In the genomic region with DNA sequence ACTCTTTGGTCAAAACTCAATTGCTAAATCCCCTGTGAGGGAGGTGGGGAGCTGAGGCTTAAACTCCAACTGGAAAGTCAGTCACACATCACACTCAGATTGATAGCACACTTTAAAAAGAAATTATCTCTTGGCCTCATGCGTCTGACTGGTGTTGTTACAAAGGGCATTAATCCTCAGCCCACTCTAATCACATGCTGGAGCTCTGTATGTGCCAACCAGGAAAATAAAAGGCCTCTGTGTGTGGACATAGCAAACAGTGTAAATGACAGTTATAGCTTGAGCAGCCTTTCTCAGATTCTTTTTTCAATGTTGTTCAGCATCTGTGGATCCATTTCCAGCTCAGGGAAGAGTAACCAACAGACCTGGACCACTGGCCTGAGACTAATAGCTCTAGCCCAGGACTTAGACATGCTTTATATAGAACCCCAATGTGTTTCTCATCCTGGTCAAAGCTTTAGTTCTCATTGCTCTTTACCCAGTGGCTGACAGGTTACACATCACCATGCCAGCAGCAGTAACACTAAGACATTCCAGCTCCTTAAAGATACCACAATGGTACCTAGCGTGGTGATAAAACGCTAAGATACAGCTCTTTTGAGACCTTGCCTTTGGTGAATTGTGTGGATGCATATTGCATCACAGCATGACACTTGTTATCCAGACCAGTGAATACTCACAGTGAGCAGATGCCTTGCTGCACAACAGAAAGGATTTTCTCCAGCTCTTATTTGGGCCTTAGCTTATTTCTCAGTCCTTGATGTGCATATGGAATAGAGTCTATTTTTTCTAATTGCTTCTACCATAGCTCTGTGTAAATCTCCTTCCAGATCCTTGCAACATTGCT, we compare ENCODE assay signal across 23 mouse cellular contexts.
A peak's percentile ranks its signal among the peaks of the same experiment; 100 is the strongest.
DNase-seq lines count a peak whose midpoint lies in the region; ATAC-seq lines count a peak whose summit lies in the region.
"Had no signal": no experiment of that assay in that cellular context is flagged by ENCODE, and none has a peak within 500 bp of the region (broad histone marks: within the 10 kb centered on the region; RNA-seq: fewer than 3 reads in every experiment).

No protein-coding gene starts in this region.

- H3K27ac ChIP-seq in midbrain, embryonic 11.5 days (ENCODE audit: low read depth, low read length) = no peak overlapping the region
- no peak overlapping the region for H3K27ac ChIP-seq in midbrain, embryonic 16.5 days (ENCODE audit: low read length)
- H3K27ac ChIP-seq in forebrain, embryonic 15.5 days (replicated peaks) = no peak overlapping the region
- H3K27ac ChIP-seq in forebrain, embryonic 13.5 days = no peak overlapping the region
- H3K27ac ChIP-seq: embryonic facial prominence, embryonic 15.5 days; heart, embryonic 10.5 days; limb, embryonic 12.5 days; macrophage; neural tube, embryonic 12.5 days had no signal

- H3K4me2 ChIP-seq in midbrain, embryonic 11.5 days = no peak overlapping the region
- H3K4me2 ChIP-seq in midbrain, embryonic 16.5 days (ENCODE audit: low read length) = no peak overlapping the region
- H3K4me2 ChIP-seq in forebrain, embryonic 15.5 days (replicated peaks) = no peak overlapping the region
- H3K4me2 ChIP-seq in forebrain, embryonic 13.5 days = no peak overlapping the region
- H3K4me2 ChIP-seq: embryonic facial prominence, embryonic 15.5 days; limb, embryonic 12.5 days; liver, embryonic 11.5 days; neural tube, embryonic 12.5 days had no signal

- ATAC-seq in midbrain, embryonic 11.5 days (ENCODE audit: low FRiP score) = no peak
- no peak for ATAC-seq in midbrain, embryonic 16.5 days
- ATAC-seq in forebrain, embryonic 15.5 days (replicated peaks) = no peak
- ATAC-seq in CD4-positive, CD25-positive, alpha-beta regulatory T cell, adult 4 months = no peak
- no peak for ATAC-seq in forebrain, embryonic 13.5 days
- ATAC-seq: forebrain, embryonic 16.5 days; inflammation-experienced regulatory T-cells, adult 6 months; liver, postnatal 0 days; lung, postnatal 0 days had no signal

- no peak overlapping the region for H3K4me3 ChIP-seq in midbrain, embryonic 11.5 days (ENCODE audit: low read depth, low read length)
- H3K4me3 ChIP-seq in midbrain, embryonic 16.5 days (ENCODE audit: low read depth, low read length) = no peak overlapping the region
- no peak overlapping the region for H3K4me3 ChIP-seq in forebrain, embryonic 15.5 days
- H3K4me3 ChIP-seq in forebrain, embryonic 13.5 days = no peak overlapping the region
- H3K4me3 ChIP-seq: embryonic facial prominence, embryonic 15.5 days; heart, embryonic 10.5 days; limb, embryonic 12.5 days; neural tube, embryonic 12.5 days had no signal

- no peaks in the 10 kb centered on the region for H3K27me3 ChIP-seq in midbrain, embryonic 11.5 days (ENCODE audit: control insufficient read depth, insufficient read depth, low read length)
- no peaks in the 10 kb centered on the region for H3K27me3 ChIP-seq in midbrain, embryonic 16.5 days (ENCODE audit: control insufficient read depth, insufficient read depth, low read depth, low read length)
- no peaks in the 10 kb centered on the region for H3K27me3 ChIP-seq in forebrain, embryonic 15.5 days
- no peaks in the 10 kb centered on the region for H3K27me3 ChIP-seq in forebrain, embryonic 13.5 days
- H3K27me3 ChIP-seq: embryonic facial prominence, embryonic 15.5 days; limb, embryonic 12.5 days; neural tube, embryonic 12.5 days had no signal

- 36% methylated on average over 3 of the region's 3 CpGs for WGBS in midbrain, embryonic 11.5 days
- WGBS in midbrain, embryonic 16.5 days = 26% methylated on average over 3 of the region's 3 CpGs
- 45% methylated on average over 3 of the region's 3 CpGs for WGBS in forebrain, embryonic 15.5 days
- WGBS in forebrain, embryonic 13.5 days = 34% methylated on average over 3 of the region's 3 CpGs

- no peak overlapping the region for H3K9ac ChIP-seq in midbrain, embryonic 11.5 days (ENCODE audit: low read length)
- no peak overlapping the region for H3K9ac ChIP-seq in midbrain, embryonic 16.5 days (ENCODE audit: low read depth, low read length)
- no peak overlapping the region for H3K9ac ChIP-seq in forebrain, embryonic 15.5 days (replicated peaks)
- H3K9ac ChIP-seq in forebrain, embryonic 13.5 days = no peak overlapping the region
- H3K9ac ChIP-seq: embryonic facial prominence, embryonic 15.5 days; limb, embryonic 12.5 days; liver, postnatal 0 days; neural tube, embryonic 12.5 days had no signal

- DNase-seq in midbrain, embryonic 11.5 days (ENCODE audit: low spot score, missing footprints) = peak; percentile 85
- DNase-seq in cerebellum, adult 11-12 months = peak; percentile 46
- DNase-seq in cerebellum, adult 9-10 months = peak; percentile 69
- DNase-seq: adrenal gland, postnatal 10 days; gastrocnemius, postnatal 10 days; heart, postnatal 4 days; kidney, adult 2 months; kidney, postnatal 10 days; liver, postnatal 0 days; thymus, postnatal 14 days had no signal

- no peaks in the 10 kb centered on the region for H3K4me1 ChIP-seq in midbrain, embryonic 11.5 days (ENCODE audit: control insufficient read depth, insufficient read depth, low read length)
- H3K4me1 ChIP-seq in midbrain, embryonic 16.5 days (ENCODE audit: control insufficient read depth, insufficient read depth, low read length) = no peaks in the 10 kb centered on the region
- no peaks in the 10 kb centered on the region for H3K4me1 ChIP-seq in forebrain, embryonic 15.5 days
- no peaks in the 10 kb centered on the region for H3K4me1 ChIP-seq in forebrain, embryonic 13.5 days
- H3K4me1 ChIP-seq: embryonic facial prominence, embryonic 15.5 days; heart, embryonic 10.5 days; limb, embryonic 12.5 days; neural tube, embryonic 12.5 days had no signal

- no peaks in the 10 kb centered on the region for H3K36me3 ChIP-seq in midbrain, embryonic 11.5 days (ENCODE audit: control insufficient read depth, insufficient read depth, low read length)
- no peaks in the 10 kb centered on the region for H3K36me3 ChIP-seq in midbrain, embryonic 16.5 days (ENCODE audit: control insufficient read depth, insufficient read depth, low read length)
- no peaks in the 10 kb centered on the region for H3K36me3 ChIP-seq in forebrain, embryonic 15.5 days
- H3K36me3 ChIP-seq in forebrain, embryonic 13.5 days (ENCODE audit: poor library complexity, severe bottlenecking) = no peaks in the 10 kb centered on the region
- H3K36me3 ChIP-seq: embryonic facial prominence, embryonic 15.5 days; heart, embryonic 10.5 days; limb, embryonic 12.5 days; neural tube, embryonic 12.5 days had no signal

- H3K9me3 ChIP-seq in midbrain, embryonic 11.5 days (ENCODE audit: control insufficient read depth, low read length) = no peaks in the 10 kb centered on the region
- no peaks in the 10 kb centered on the region for H3K9me3 ChIP-seq in midbrain, embryonic 16.5 days (replicated peaks; ENCODE audit: control insufficient read depth, low read length, poor library complexity, severe bottlenecking)
- no peaks in the 10 kb centered on the region for H3K9me3 ChIP-seq in forebrain, embryonic 15.5 days
- H3K9me3 ChIP-seq in forebrain, embryonic 13.5 days (replicated peaks) = no peaks in the 10 kb centered on the region
- H3K9me3 ChIP-seq: embryonic facial prominence, embryonic 15.5 days; heart, embryonic 10.5 days; limb, embryonic 12.5 days; neural tube, embryonic 12.5 days had no signal
